Mouse (Mus musculus) cerebellum, adult 11-12 months (tissue): ENCODE measurements at regions not wholly inside any gene's neighbourhood (a gene's known extent, or its start where the extent isn't known, plus 50 kb on each side); places are given as distances from the start of the nearest gene placed in this dataset.
"Not testable (repeated sequence)": the region's sequence is repeated elsewhere in the genome, so short reads cannot be mapped to it uniquely, and the experiment has no call there.

Experiments used
- DNase-seq: peaks from one replicate; pipeline ENCODE4 v3.0.0; 2022

- DNase-seq, result no peak
These were observed 1685.5 kb upstream of the Dsel start for GRCm38 (mm10) chr1:113550172-113550571.

GRCm38 (mm10) chr1:113539981-113540380 lies 1675.3 kb upstream of the Dsel start:
- DNase-seq, result no peak

GRCm38 (mm10) chr1:113530553-113530952 lies 1665.8 kb upstream of the Dsel start:
- no peak for DNase-seq

GRCm38 (mm10) chr1:113495987-113496386 lies 1631.3 kb upstream of the Dsel start:
- no peak for DNase-seq

- no peak for DNase-seq
These were observed 1625.7 kb upstream of the Dsel start for GRCm38 (mm10) chr1:113490243-113491003.

GRCm38 (mm10) chr1:113456538-113457273 lies 1592.0 kb upstream of the Dsel start:
- DNase-seq, result no peak

GRCm38 (mm10) chr1:113433701-113434100 lies 1569.0 kb upstream of the Dsel start:
- no peak for DNase-seq

- peak; percentile 6 for DNase-seq
These were observed 1566.5 kb upstream of the Dsel start for GRCm38 (mm10) chr1:113431266-113431665.

GRCm38 (mm10) chr1:113412858-113413257 lies 1548.1 kb upstream of the Dsel start:
- DNase-seq, result peak; percentile 6

GRCm38 (mm10) chr1:113395267-113395824 lies 1530.6 kb upstream of the Dsel start:
- no peak for DNase-seq

- not testable (repeated sequence) for DNase-seq
These were observed 1529.6 kb upstream of the Dsel start for GRCm38 (mm10) chr1:113394326-113394725.

GRCm38 (mm10) chr1:113392962-113393361 lies 1528.2 kb upstream of the Dsel start:
- DNase-seq, result no peak

GRCm38 (mm10) chr1:113389920-113390319 lies 1525.2 kb upstream of the Dsel start:
- DNase-seq, result no peak

GRCm38 (mm10) chr1:113384888-113385430 lies 1520.2 kb upstream of the Dsel start:
- DNase-seq, result no peak

- no peak for DNase-seq
These were observed 1519.0 kb upstream of the Dsel start for GRCm38 (mm10) chr1:113383717-113384116.

- DNase-seq, result no peak
These were observed 1508.0 kb upstream of the Dsel start for GRCm38 (mm10) chr1:113372679-113373078.

GRCm38 (mm10) chr1:113358242-113358641 lies 1493.5 kb upstream of the Dsel start:
- peak; percentile 16 for DNase-seq

GRCm38 (mm10) chr1:113308037-113308436 lies 1443.3 kb upstream of the Dsel start:
- DNase-seq, result no peak

GRCm38 (mm10) chr1:113297807-113298206 lies 1433.1 kb upstream of the Dsel start:
- DNase-seq, result no peak

- no peak for DNase-seq
These were observed 1423.5 kb upstream of the Dsel start for GRCm38 (mm10) chr1:113288242-113288641.

GRCm38 (mm10) chr1:113284122-113284521 lies 1419.4 kb upstream of the Dsel start:
- DNase-seq, result no peak

- no peak for DNase-seq
These were observed 1394.7 kb upstream of the Dsel start for GRCm38 (mm10) chr1:113259421-113259820.

GRCm38 (mm10) chr1:113247325-113247724 lies 1382.6 kb upstream of the Dsel start:
- no peak for DNase-seq

GRCm38 (mm10) chr1:113210095-113210494 lies 1345.4 kb upstream of the Dsel start:
- no peak for DNase-seq
